Mouse (Mus musculus) intestine, embryonic 14.5 days (tissue): ENCODE measurements around the gene Hsd3b4. TPM values are rescaled to one million over a fixed set of nuclear protein-coding genes. Genes with fewer than 3 reads are reported as not detected.
"Not testable (repeated sequence)": the region's sequence is repeated elsewhere in the genome, so short reads cannot be mapped to it uniquely, and the experiment has no call there.

Experiments used
- ATAC-seq: fragments of 200-750 bp; cut with Nextera tagmentation; replicated peaks from 2 replicates; pipeline ENCODE4 v1.8.0; 2017; ENCODE audit warnings: low read depth, moderate number of reproducible peaks, moderate TSS enrichment, moderate library complexity; ENCODE audit not compliant: low FRiP score, low TSS enrichment
- DNase-seq: peaks from one replicate; pipeline ENCODE4 v3.0.0-alpha.2; 2018; ENCODE audit warnings: low spot score
- H3K27ac ChIP-seq: fragments of 300-500 bp; sonication (generic); 2 replicates; pipeline ENCODE4 v1.5.1; 2014; ENCODE audit warnings: low read depth, mild to moderate bottlenecking, control low read depth
- H3K27me3 ChIP-seq: fragments of 300-500 bp; sonication (generic); replicated peaks from 2 replicates; pipeline ENCODE4 v1.6.1; 2014; ENCODE audit warnings: low read length, control low read depth; ENCODE audit not compliant: control insufficient read depth, insufficient read depth
- H3K36me3 ChIP-seq: fragments of 300-500 bp; sonication (generic); 2 replicates; pipeline ENCODE4 v1.6.1; 2014; ENCODE audit warnings: low read length, control low read depth; ENCODE audit not compliant: control insufficient read depth, insufficient read depth
- H3K4me1 ChIP-seq: fragments of 300-500 bp; sonication (generic); replicated peaks from 2 replicates; pipeline ENCODE4 v1.6.1; 2014; ENCODE audit warnings: low read length, control low read depth, mixed read lengths; ENCODE audit not compliant: control insufficient read depth, insufficient read depth
- H3K4me2 ChIP-seq: fragments of 300-500 bp; sonication (generic); 2 replicates; pipeline ENCODE4 v1.6.1; 2014; ENCODE audit warnings: low read length
- H3K4me3 ChIP-seq: fragments of 300-500 bp; sonication (generic); 2 replicates; pipeline ENCODE4 v1.5.1; 2014; ENCODE audit warnings: low read depth, low read length, control low read depth, mixed read lengths
- H3K9ac ChIP-seq: fragments of 300-500 bp; sonication (generic); 2 replicates; pipeline ENCODE4 v1.6.1; 2014; ENCODE audit warnings: mild to moderate bottlenecking, low read length
- H3K9me3 ChIP-seq: fragments of 300-500 bp; sonication (generic); 2 replicates; pipeline ENCODE4 v1.6.1; 2016; ENCODE audit warnings: low read length, control low read depth; ENCODE audit not compliant: control insufficient read depth
- WGBS: fragments of 180-500 bp; shearing (Covaris S2); extraction: QIAGEN DNeasy Blood & Tissue Kit; methylation state at CpG from one replicate; pipeline ENCODE4 v1.1.7; 2014; 5-methylcytosine and 5-hydroxymethylcytosine counted together
- polyA plus RNA-seq: library from polyadenylated mRNA; unstranded; fragments of >200 nt; fragmentation: Nextera tagmentation; extraction: Ambion mirVana; gene quantifications from 2 replicates; pipeline ENCODE4 v1.2.1, GENCODE M21; 2014

Hsd3b4 gene
- polyA plus RNA-seq: not detected in 2 replicates

DNA sequence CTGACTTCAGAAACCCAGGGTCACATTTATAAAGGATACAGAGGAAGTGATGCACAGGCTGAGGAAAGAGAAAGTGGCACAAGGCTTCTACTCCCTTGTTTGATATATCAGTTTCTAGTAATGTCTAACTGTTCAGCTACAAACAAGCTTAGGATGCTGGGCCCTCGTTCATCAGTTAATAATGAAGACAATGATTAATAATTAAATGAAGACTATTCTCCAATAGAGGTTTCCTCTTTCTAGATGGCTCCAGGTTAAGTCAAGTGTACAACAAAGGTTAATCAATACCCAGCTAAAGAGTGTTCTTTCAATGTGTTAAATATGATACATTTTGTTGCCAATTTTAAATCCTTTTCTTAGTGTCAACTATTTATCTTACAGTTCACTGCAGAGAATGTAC is at the start of gene Hsd3b4:
Gene Hsd3b4 (minus strand): TSS at position 101 of the 400 bp plus-strand sequence.
- H3K27me3 ChIP-seq, H3K4me1 ChIP-seq, DNase-seq, H3K27ac ChIP-seq, H3K36me3 ChIP-seq, H3K9me3 ChIP-seq, H3K4me2 ChIP-seq, H3K9ac ChIP-seq, ATAC-seq, H3K4me3 ChIP-seq: not testable (repeated sequence)
- no CpG with 5 or more reads among the region's 1 CpGs for WGBS

DNA sequence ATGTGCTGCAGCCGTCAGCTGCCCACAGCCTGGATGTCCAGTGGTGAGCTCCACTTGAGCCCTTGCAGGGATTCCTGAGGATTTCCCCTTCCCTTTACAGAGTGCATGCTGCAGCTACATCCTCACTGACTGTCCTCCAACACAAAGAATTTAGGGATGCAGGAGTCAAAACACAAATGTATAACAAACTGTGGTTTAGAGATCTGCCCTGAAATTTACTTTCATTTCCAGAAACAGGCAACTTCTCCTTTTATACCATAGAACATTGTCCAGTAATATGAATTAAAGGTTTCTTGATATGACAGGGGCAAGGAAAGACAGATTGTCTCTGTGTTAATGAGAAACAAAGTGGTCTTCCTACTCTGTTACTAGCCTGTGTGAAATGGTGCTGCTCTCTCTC is 40.5 kb upstream of the Hsd3b4 start:
- not testable (repeated sequence) for H3K9me3 ChIP-seq, H3K4me2 ChIP-seq, H3K4me1 ChIP-seq, H3K4me3 ChIP-seq, H3K36me3 ChIP-seq, H3K9ac ChIP-seq, DNase-seq, ATAC-seq, H3K27ac ChIP-seq, H3K27me3 ChIP-seq
- no CpG with 5 or more reads among the region's 1 CpGs for WGBS

GRCm38 (mm10) chr3:98550215-98550614 is 39.9 kb upstream of the Hsd3b4 start:
- not testable (repeated sequence) for H3K4me3 ChIP-seq, H3K9me3 ChIP-seq, H3K4me1 ChIP-seq, H3K9ac ChIP-seq, H3K27me3 ChIP-seq, H3K27ac ChIP-seq, H3K36me3 ChIP-seq, DNase-seq, H3K4me2 ChIP-seq, ATAC-seq
- no CpG with 5 or more reads among the region's 2 CpGs for WGBS

DNA sequence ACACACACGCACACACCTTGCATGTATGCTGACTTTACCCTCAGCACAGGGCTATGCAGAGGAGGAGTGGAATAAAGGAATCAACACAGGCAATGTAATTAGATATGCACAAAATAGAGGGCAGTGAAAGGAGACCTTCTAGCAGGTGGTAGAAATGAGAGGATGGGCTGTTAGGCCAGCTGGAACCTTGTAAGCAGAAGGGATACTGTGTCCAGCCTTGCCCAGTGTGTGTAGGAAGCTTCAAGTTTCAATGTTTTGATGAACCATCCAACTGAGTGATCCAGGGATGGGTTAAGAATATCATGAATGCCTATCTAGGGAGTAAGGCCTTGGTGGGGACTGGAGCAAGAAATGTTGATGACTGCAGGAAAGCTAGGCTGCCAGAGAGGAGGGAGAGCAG is 38.2 kb upstream of the Hsd3b4 start:
- not testable (repeated sequence) for H3K36me3 ChIP-seq, H3K4me3 ChIP-seq, ATAC-seq, H3K9ac ChIP-seq, H3K9me3 ChIP-seq, H3K4me2 ChIP-seq, H3K27ac ChIP-seq, H3K27me3 ChIP-seq, H3K4me1 ChIP-seq, DNase-seq
- WGBS: 78% methylated on average over 1 of the region's 1 CpGs

- not testable (repeated sequence) for DNase-seq, H3K4me3 ChIP-seq, H3K27me3 ChIP-seq, H3K4me2 ChIP-seq, H3K9me3 ChIP-seq, H3K4me1 ChIP-seq, H3K9ac ChIP-seq, ATAC-seq, H3K27ac ChIP-seq, H3K36me3 ChIP-seq
Measured at GRCm38 (mm10) chr3:98547641-98548040, 37.3 kb upstream of the Hsd3b4 start.

DNA sequence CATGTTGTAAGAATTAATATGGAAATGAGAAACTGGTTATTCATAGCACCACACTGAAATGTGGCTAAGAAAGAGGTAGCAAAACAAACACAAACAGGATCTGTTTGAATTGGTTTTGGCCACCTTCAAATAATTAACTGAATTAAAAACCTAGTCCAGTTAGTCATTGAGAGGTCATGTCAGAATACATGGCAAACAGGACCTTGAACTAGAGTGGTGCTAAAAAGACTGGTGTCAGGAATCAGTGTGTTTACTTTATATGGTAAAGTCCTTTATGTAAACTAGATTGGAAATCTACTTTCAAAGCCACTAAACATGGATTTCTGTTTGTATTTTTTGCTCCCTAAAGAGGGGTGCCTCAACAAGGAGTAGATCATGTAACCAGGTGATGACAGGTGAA is 14.7 kb upstream of the Hsd3b4 start:
- not testable (repeated sequence) for H3K4me1 ChIP-seq, ATAC-seq, DNase-seq, H3K9me3 ChIP-seq, H3K36me3 ChIP-seq, H3K9ac ChIP-seq, H3K4me3 ChIP-seq, H3K27me3 ChIP-seq, H3K27ac ChIP-seq, H3K4me2 ChIP-seq

DNA sequence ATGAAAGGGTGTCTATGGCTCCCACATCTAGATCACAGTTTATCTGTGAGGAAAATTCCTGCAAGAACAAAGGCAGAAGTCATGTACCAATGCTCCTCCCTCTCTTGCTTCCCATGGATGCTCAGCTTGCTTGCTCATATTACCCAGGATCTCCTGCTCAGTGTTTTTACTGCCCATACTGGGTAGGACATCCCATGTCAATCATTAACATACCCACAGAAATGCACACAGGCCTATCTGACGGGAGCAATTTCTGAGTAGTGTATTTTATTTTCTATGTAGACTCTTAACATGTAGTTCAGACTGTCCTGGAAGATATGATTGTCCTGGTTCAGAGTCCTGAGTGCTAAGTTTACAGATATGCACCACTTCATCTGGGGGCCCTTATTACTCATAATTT is 14.2 kb upstream of the Hsd3b4 start:
- not testable (repeated sequence) for ATAC-seq
- WGBS: no CpG with 5 or more reads among the region's 1 CpGs

GRCm38 (mm10) chr3:98522779-98523178 is 12.5 kb upstream of the Hsd3b4 start:
- not testable (repeated sequence) for H3K27ac ChIP-seq, H3K27me3 ChIP-seq, H3K9me3 ChIP-seq, H3K9ac ChIP-seq, H3K36me3 ChIP-seq, DNase-seq, H3K4me3 ChIP-seq, H3K4me1 ChIP-seq, ATAC-seq, H3K4me2 ChIP-seq
- WGBS: 33% methylated on average over 1 of the region's 2 CpGs

More for the DNA sequence above, 14.2 kb upstream of the Hsd3b4 start:
- not testable (repeated sequence) for H3K4me2 ChIP-seq, H3K9me3 ChIP-seq, H3K4me1 ChIP-seq, H3K4me3 ChIP-seq, H3K36me3 ChIP-seq, H3K27ac ChIP-seq, H3K9ac ChIP-seq, H3K27me3 ChIP-seq, DNase-seq

DNA sequence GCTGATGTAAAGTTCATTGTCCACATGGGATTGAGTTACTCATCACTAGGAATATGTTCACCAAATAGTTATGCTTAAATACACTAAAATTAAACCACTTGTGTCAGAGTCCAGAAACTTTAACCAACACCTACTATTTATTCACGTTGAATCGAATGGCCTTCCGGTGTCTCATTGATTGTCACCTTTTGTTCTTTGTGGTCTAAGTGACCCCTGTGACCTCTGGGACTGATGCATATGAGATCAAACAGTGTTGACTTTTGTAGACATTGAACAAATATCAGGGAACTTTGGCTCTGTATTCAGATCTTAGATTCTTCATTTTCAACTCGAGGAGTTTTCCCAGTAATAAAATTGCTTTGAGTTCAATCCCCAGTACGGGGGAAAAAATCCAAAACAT is 3.1 kb downstream of the Hsd3b4 start:
- no CpG with 5 or more reads among the region's 5 CpGs for WGBS
- H3K27me3 ChIP-seq: not testable (repeated sequence)

More for the DNA sequence above, 3.1 kb downstream of the Hsd3b4 start:
- not testable (repeated sequence) for H3K4me1 ChIP-seq, H3K9ac ChIP-seq, H3K9me3 ChIP-seq, ATAC-seq, H3K36me3 ChIP-seq, DNase-seq, H3K4me2 ChIP-seq, H3K4me3 ChIP-seq, H3K27ac ChIP-seq
